Mouse (Mus musculus) adrenal gland, postnatal 4 days (tissue): Measurements from ENCODE around the gene Olfr1025-ps1. TPM values are rescaled to one million over a fixed set of nuclear protein-coding genes. Genes with fewer than 3 reads are reported as not detected.

Experiments
- DNase-seq, 2 experiments: peaks; one replicate each; pipeline ENCODE4 v3.0.0; 2021 to 2022; ENCODE audit warnings: low spot score in 2 of 2, mixed read lengths in 2 of 2
- long read RNA-seq, 2 experiments: library from polyadenylated mRNA; stranded (forward); transcript quantifications; one replicate each; pipeline ENCODE4 v2.0.0; 2021
- total RNA-seq, 2 experiments: library from RNA; stranded (reverse); gene quantifications; 2 replicates each; pipeline ENCODE4 v1.2.3; 2021

Olfr1025-ps1 gene
- not detected for total RNA-seq
- long read RNA-seq, experiment 1, result 0 reads
- long read RNA-seq, experiment 2, result 0 reads

- no peak for DNase-seq
Measured at GRCm38 (mm10) chr2:85914893-85915292, at the start of gene Olfr1025-ps1. TSS of gene Olfr1025-ps1 (plus strand) at chr2:85915193.

- no peak for DNase-seq
Measured at GRCm38 (mm10) chr2:85868294-85868693, 46.7 kb upstream of the Olfr1025-ps1 start, which contains the start of gene Olfr1022. TSS of gene Olfr1022 (plus strand) at chr2:85868594.

GRCm38 (mm10) chr2:85885340-85885739 is 29.7 kb upstream of the Olfr1025-ps1 start, which contains the start of gene Olfr1023:
TSS of gene Olfr1023 (plus strand) at chr2:85885640.
- DNase-seq, result no peak

- no peak for DNase-seq
Measured at GRCm38 (mm10) chr2:85904952-85905351, 10.0 kb upstream of the Olfr1025-ps1 start, which contains the start of gene Olfr1024. TSS of gene Olfr1024 (minus strand) at chr2:85905052.

- no peak for DNase-seq
Measured at GRCm38 (mm10) chr2:85913197-85913596, 1.8 kb upstream of the Olfr1025-ps1 start.

GRCm38 (mm10) chr2:85921258-85921657 is 6.3 kb downstream of the Olfr1025-ps1 start, which contains the start of gene Olfr1026:
TSS of gene Olfr1026 (plus strand) at chr2:85921558.
- no peak for DNase-seq

GRCm38 (mm10) chr2:85950137-85950536 is 35.1 kb downstream of the Olfr1025-ps1 start, which contains the start of gene Olfr1028:
TSS of gene Olfr1028 (plus strand) at chr2:85950437.
- DNase-seq, result no peak

Other genes with a start within 250 kb of the Olfr1025-ps1 start
- not detected for gene Olfr1006, start 236.4 kb upstream of the Olfr1025-ps1 start, total RNA-seq
- gene Olfr1008, start 225.8 kb upstream of the Olfr1025-ps1 start, total RNA-seq, result not detected
- under 1 TPM in 1 of 2 experiments, not detected in 1; 0.11 TPM for gene Olfr1009, start 199.8 kb upstream of the Olfr1025-ps1 start, total RNA-seq
- gene Olfr1012, start 152.4 kb upstream of the Olfr1025-ps1 start, total RNA-seq, result not detected
- gene Olfr1013, start 148.1 kb upstream of the Olfr1025-ps1 start, total RNA-seq, result not detected
- not detected for gene Olfr1014, start 142.5 kb upstream of the Olfr1025-ps1 start, total RNA-seq
- gene Olfr1015, start 133.2 kb upstream of the Olfr1025-ps1 start, total RNA-seq, result not detected
- gene Olfr1016, start 112.6 kb upstream of the Olfr1025-ps1 start, total RNA-seq, result not detected
- not detected for gene Olfr1018, start 96.7 kb upstream of the Olfr1025-ps1 start, total RNA-seq
- gene Olfr1019, start 69.7 kb upstream of the Olfr1025-ps1 start, total RNA-seq, result not detected
- gene Olfr1020, start 68.2 kb upstream of the Olfr1025-ps1 start, total RNA-seq, result not detected
- not detected for gene Olfr1022, start 46.6 kb upstream of the Olfr1025-ps1 start, total RNA-seq
- gene Olfr1023, start 29.6 kb upstream of the Olfr1025-ps1 start, total RNA-seq, result not detected
- not detected for gene Olfr1024, start 10.1 kb upstream of the Olfr1025-ps1 start, total RNA-seq
- not detected for gene Olfr1026, start 6.4 kb downstream of the Olfr1025-ps1 start, total RNA-seq
- not detected for gene Olfr1028, start 35.2 kb downstream of the Olfr1025-ps1 start, total RNA-seq
- gene Olfr1029, start 58.7 kb downstream of the Olfr1025-ps1 start, total RNA-seq, result not detected
- not detected for gene Olfr1030, start 64.1 kb downstream of the Olfr1025-ps1 start, total RNA-seq
- gene Olfr1031, start 75.1 kb downstream of the Olfr1025-ps1 start, total RNA-seq, result not detected
- not detected for gene Olfr1032, start 90.3 kb downstream of the Olfr1025-ps1 start, total RNA-seq
- gene Olfr1033, start 105.4 kb downstream of the Olfr1025-ps1 start, total RNA-seq, result 1 to 10 TPM; 3.2 to 6.0 TPM
- under 1 TPM; 0.11 to 0.31 TPM for gene Olfr1034, start 130.7 kb downstream of the Olfr1025-ps1 start, total RNA-seq
- not detected for gene Olfr1036, start 158.8 kb downstream of the Olfr1025-ps1 start, total RNA-seq
- not detected for gene Olfr1037, start 172.2 kb downstream of the Olfr1025-ps1 start, total RNA-seq
- gene Olfr1039, start 220.7 kb downstream of the Olfr1025-ps1 start, total RNA-seq, result not detected
- not detected for gene Olfr1040, start 231.5 kb downstream of the Olfr1025-ps1 start, total RNA-seq
- not detected for gene Olfr1042, start 246.6 kb downstream of the Olfr1025-ps1 start, total RNA-seq